Mouse (Mus musculus) bone marrow macrophage, adult 2 months (primary cell): ENCODE measurements around the gene Map3k5. TPM values are rescaled to one million over a fixed set of nuclear protein-coding genes. Genes with fewer than 3 reads are reported as not detected.

ENCODE experiments used
- H3K27ac ChIP-seq: 2 replicates; pipeline ENCODE4 v1.5.1; 2012; ENCODE audit warnings: low read depth, low read length; ENCODE audit not compliant: insufficient read depth
- H3K4me1 ChIP-seq: 2 replicates; pipeline ENCODE4 v1.6.1; 2012; ENCODE audit warnings: low read length; ENCODE audit not compliant: control insufficient read depth, insufficient read depth
- H3K4me3 ChIP-seq: 2 replicates; pipeline ENCODE4 v1.5.1; 2012; ENCODE audit warnings: mild to moderate bottlenecking, low read length, moderate library complexity; ENCODE audit not compliant: insufficient read depth
- CTCF ChIP-seq: IDR thresholded peaks from 2 replicates; pipeline ENCODE4 v1.5.1; 2012; ENCODE audit warnings: low read depth, mild to moderate bottlenecking, low read length, moderate library complexity
- POLR2A ChIP-seq: IDR thresholded peaks from 2 replicates; pipeline ENCODE4 v1.6.1; 2012; ENCODE audit warnings: mild to moderate bottlenecking, low read depth, low read length, borderline replicate concordance
- polyA plus RNA-seq: library from polyadenylated mRNA; stranded (reverse); fragments of >200 nt; gene quantifications from 2 replicates; pipeline ENCODE4 v1.2.4, GENCODE M21; 2012; ENCODE audit not compliant: missing spikeins, insufficient read depth, insufficient read length

Gene Map3k5
- polyA plus RNA-seq, 1 experiment, result 22.0 TPM

DNA sequence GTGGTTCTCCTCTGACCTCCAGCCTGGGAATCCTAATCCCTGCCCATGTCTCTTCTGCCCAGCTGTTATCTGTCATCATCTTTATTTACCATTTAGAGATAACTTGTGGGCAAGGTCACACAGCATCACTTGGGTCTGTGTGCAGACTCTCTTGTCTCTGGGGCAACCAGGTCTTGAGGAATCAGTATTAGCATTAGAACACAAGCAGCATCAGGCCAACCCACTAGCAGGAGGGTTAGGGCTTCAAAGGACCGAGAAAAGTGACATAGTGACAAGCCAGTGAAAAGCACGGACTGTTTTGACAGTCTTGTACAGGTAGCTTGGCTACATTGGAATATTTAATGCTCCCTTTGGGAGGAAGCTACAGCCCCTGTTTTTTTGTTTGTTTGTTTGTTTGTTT, 153.6 kb downstream of the Map3k5 start:
- no peak for TF ChIP-seq POLR2A
- TF ChIP-seq CTCF, result no peak
- Histone ChIP-seq H3K27ac (no peak overlapping the region), H3K4me3 (no peak overlapping the region), H3K4me1 (peaks cover 6% of the 10 kb centered on the region; the same call in 1 of the 2 replicates)

- no peak for TF ChIP-seq CTCF
- no peak for TF ChIP-seq POLR2A
- H3K4me3 ChIP-seq, result no peak overlapping the region
- H3K27ac ChIP-seq, result no peak overlapping the region
- H3K4me1 ChIP-seq, result peaks cover 6% of the 10 kb centered on the region; the same call in 1 of the 2 replicates
Measured at GRCm38 (mm10) chr10:20089026-20089425, 154.8 kb downstream of the Map3k5 start.

DNA sequence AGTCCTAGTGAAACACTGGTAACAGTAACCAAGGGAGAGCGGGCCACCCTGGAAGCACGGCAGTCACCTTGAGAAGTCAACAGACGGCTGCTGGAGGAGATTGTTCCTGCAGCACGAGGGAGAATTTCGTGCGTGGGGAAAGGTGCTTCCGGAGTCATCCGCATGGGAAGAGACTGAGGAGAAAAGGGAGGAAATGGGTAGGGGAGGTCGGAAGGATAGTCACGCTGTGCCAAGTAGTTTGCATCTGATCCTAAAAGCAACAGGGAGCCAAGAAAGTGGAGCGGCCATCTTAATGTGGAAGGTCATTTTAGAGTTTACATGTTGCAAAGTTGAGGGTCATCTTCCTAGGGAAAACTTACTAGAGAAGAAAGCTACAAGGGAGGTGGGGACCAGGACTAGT, 155.9 kb downstream of the Map3k5 start:
- Histone ChIP-seq H3K27ac (no peak overlapping the region), H3K4me3 (no peak overlapping the region), H3K4me1 (peaks cover 6% of the 10 kb centered on the region; the same call in 1 of the 2 replicates)
- TF ChIP-seq POLR2A (no peak), CTCF (no peak)

- Histone ChIP-seq H3K27ac (no peak overlapping the region), H3K4me1 (peaks cover 6% of the 10 kb centered on the region; the same call in 1 of the 2 replicates), H3K4me3 (no peak overlapping the region)
- TF ChIP-seq POLR2A, result no peak
- no peak for TF ChIP-seq CTCF
Measured at GRCm38 (mm10) chr10:20091416-20091815, 157.1 kb downstream of the Map3k5 start.

DNA sequence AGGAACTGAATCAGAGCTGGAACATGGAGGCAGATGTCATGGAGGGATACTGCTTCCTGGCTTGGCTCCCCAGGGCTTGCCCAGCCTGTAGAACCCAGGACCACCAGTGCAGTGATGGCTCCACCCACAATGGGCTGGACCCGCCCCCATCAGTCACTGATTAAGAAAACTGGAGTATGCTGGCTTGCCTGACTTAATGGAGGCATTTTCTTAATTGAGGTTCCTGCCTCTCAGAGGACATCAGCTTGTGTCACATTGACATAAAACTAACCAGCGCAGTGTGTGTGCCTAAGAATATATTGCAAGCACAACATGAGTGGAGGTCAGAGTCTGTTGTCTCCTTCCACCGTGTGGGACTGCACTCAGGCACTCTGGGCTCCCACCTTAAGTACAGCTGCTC, 158.1 kb downstream of the Map3k5 start:
- TF ChIP-seq CTCF (no peak), POLR2A (no peak)
- no peak overlapping the region for H3K4me3 ChIP-seq
- peaks cover 6% of the 10 kb centered on the region; the same call in 1 of the 2 replicates for H3K4me1 ChIP-seq
- no peak overlapping the region for H3K27ac ChIP-seq

DNA sequence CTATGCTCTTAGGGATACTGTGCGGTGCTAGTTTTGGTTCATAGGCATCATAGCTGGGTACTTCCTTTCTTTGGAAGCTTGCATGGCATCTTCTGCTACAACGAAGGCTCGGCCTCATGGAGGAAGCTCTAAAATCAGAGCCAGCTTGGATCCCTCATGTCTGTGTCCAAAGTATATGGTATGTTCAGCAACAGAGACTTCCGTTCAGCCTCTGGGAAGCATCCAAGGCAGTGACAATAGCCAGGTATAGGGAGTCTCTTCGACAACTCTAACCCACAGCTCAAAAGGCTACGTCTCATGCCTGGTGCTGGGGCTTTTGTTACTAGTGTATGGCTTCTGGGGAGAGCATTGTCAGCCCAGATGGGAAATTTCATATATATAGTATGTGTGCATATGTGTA, 167.2 kb downstream of the Map3k5 start:
- TF ChIP-seq CTCF (no peak), POLR2A (no peak)
- no peak overlapping the region for H3K4me3 ChIP-seq
- peaks cover 27% of the 10 kb centered on the region for H3K4me1 ChIP-seq
- H3K27ac ChIP-seq, result no peak overlapping the region

DNA sequence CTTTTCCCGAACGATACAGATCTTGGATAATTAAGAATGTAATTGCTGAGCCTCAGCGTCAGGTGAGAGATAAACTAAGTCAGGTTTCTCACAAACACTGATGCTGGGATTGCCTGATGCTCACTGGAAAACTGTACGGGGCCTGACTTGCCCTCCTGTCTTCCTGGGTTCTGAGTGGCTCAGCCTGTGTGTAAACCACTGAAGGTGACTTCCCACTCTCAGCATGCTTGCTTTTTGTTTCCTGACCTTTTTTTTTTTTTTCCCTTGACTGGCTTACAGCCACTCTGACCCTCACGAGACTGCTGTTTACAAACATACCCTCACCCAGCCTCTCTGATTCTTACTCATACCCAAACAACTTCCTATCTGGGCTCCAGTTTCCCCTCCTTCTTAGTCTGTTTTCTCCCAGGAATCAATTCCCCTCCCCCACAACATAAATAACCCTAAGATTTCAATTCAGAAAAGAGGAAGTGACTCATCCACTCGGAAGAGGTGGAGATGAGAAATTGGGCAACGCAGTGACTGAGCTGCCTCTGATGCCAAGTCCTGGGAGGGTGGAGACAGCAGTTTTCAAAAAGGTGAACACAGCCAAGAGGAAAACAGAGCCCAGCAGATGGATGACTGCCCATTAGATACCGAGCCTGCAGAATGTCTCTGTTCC, 170.1 kb downstream of the Map3k5 start:
- Histone ChIP-seq H3K4me3 (0 out of 2 replicates have a peak overlapping the region, but pooled peaks have one; percentile 4), H3K4me1 (peaks cover 28% of the 10 kb centered on the region), H3K27ac (peak overlapping the region; percentile 79)
- TF ChIP-seq CTCF (no peak), POLR2A (no peak)

DNA sequence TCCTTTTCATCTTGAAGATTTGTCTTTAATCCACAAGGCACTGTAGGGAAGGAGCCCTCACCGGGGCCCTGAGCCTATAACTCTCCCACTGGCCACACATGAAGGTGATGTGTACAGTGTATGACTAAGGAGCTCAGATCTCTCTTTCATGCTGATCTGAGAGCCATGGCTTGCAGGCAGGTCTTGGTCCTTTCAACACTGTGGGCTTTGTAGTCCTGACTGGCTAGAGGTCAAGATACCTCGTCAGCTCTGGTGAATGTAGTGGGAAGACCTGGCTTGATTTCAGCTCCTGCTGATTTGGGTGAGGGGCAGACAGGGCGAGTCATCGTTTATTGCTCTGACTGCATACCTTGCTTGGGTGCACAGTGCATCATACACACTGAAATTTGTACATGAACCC, 171.3 kb downstream of the Map3k5 start:
- TF ChIP-seq CTCF (no peak), POLR2A (no peak)
- no peak overlapping the region for H3K4me3 ChIP-seq
- peaks cover 28% of the 10 kb centered on the region for H3K4me1 ChIP-seq
- peak overlapping the region; percentile 79 for H3K27ac ChIP-seq

- H3K4me3 ChIP-seq, result no peak overlapping the region
- no peak overlapping the region for H3K27ac ChIP-seq
- no peak for TF ChIP-seq CTCF
- H3K4me1 ChIP-seq, result peaks cover 28% of the 10 kb centered on the region
Measured at GRCm38 (mm10) chr10:20107031-20107430, 172.8 kb downstream of the Map3k5 start.

GRCm38 (mm10) chr10:20111508-20111907, 177.2 kb downstream of the Map3k5 start:
- peaks cover under 1% of the 10 kb centered on the region; the same call in 1 of the 2 replicates for H3K4me1 ChIP-seq
- H3K27ac ChIP-seq, result no peak overlapping the region
- H3K4me3 ChIP-seq, result no peak overlapping the region
- TF ChIP-seq POLR2A, result no peak
- no peak for TF ChIP-seq CTCF
